Mouse (Mus musculus) MEL (cell line): ENCODE results near the gene Casc3. TPM values are rescaled to one million over a fixed set of nuclear protein-coding genes. Genes with fewer than 3 reads are reported as not detected.

ENCODE experiments used
- DNase-seq: peaks from one replicate; pipeline ENCODE4 v3.0.0; 2011; ENCODE audit warnings: low read depth, low spot score
- H3K27ac ChIP-seq: 2 replicates; pipeline ENCODE4 v1.5.1; 2012; ENCODE audit warnings: low read depth, mild to moderate bottlenecking, control low read depth, low read length, moderate library complexity; ENCODE audit not compliant: control insufficient read depth
- H3K27me3 ChIP-seq, 2 experiments: fragments of 150-350 bp in 1 of 2; sonication (generic) in 1 of 2; 2 replicates each; pipeline ENCODE4 v1.6.1; 2012; ENCODE audit warnings: low read length in 2 of 2, mild to moderate bottlenecking in 2 of 2, improper control_type of control experiment in 1 of 2, moderate library complexity in 1 of 2; ENCODE audit not compliant: insufficient read depth in 2 of 2, control insufficient read depth in 1 of 2
- H3K36me3 ChIP-seq, 2 experiments: 2 replicates each; pipeline ENCODE4 v1.6.1; 2012 to 2014; ENCODE audit warnings: low read length in 2 of 2, improper control_type of control experiment in 1 of 2, inconsistent platforms in 1 of 2, mild to moderate bottlenecking in 1 of 2; ENCODE audit not compliant: insufficient read depth in 2 of 2, control insufficient read depth in 1 of 2
- H3K4me1 ChIP-seq, 2 experiments: fragments of 150-350 bp in 1 of 2; sonication (generic) in 1 of 2; 2 replicates each; pipeline ENCODE4 v1.6.1; 2012; ENCODE audit warnings: low read length in 2 of 2, improper control_type of control experiment in 1 of 2, mild to moderate bottlenecking in 1 of 2; ENCODE audit not compliant: insufficient read depth in 2 of 2, control insufficient read depth in 1 of 2
- H3K4me3 ChIP-seq, 2 experiments: fragments of 150-350 bp in 1 of 2; sonication (generic) in 1 of 2; 2 replicates each; pipeline ENCODE4 v1.5.1; 2012; ENCODE audit warnings: low read depth in 2 of 2, low read length in 2 of 2, mild to moderate bottlenecking in 2 of 2, moderate library complexity in 2 of 2, control low read depth in 1 of 2, improper control_type of control experiment in 1 of 2; ENCODE audit not compliant: control insufficient read depth in 1 of 2, insufficient read depth in 1 of 2
- H3K79me2 ChIP-seq: 2 replicates; pipeline ENCODE4 v1.6.1; 2012; ENCODE audit warnings: mild to moderate bottlenecking, low read length, moderate library complexity; ENCODE audit not compliant: control insufficient read depth, poor library complexity, insufficient read depth
- H3K9ac ChIP-seq: 2 replicates; pipeline ENCODE4 v1.6.1; 2012; ENCODE audit warnings: low read depth, mild to moderate bottlenecking, control low read depth, low read length, moderate library complexity; ENCODE audit not compliant: control insufficient read depth, poor library complexity, severe bottlenecking
- H3K9me3 ChIP-seq: fragments of 150-350 bp; sonication (generic); replicated peaks from 2 replicates; pipeline ENCODE4 v1.6.1; 2012; ENCODE audit warnings: mild to moderate bottlenecking, low read length, improper control_type of control experiment, moderate library complexity; ENCODE audit not compliant: insufficient read depth
- BHLHE40 ChIP-seq: IDR thresholded peaks from 2 replicates; pipeline ENCODE4 v1.6.1; 2012; ENCODE audit warnings: low read depth, mild to moderate bottlenecking, inconsistent platforms, low read length, improper control_type of control experiment, borderline replicate concordance
- CTCF ChIP-seq, 3 experiments: IDR thresholded peaks in 2 of 3; conservative IDR thresholded peaks in 1 of 3; 2 replicates each; pipeline ENCODE4 v1.5.1; 2011 to 2012; ENCODE audit warnings: low read length in 3 of 3, low read depth in 2 of 3, mild to moderate bottlenecking in 2 of 3, improper control_type of control experiment in 1 of 3, inconsistent platforms in 1 of 3, mixed read lengths in 1 of 3, moderate library complexity in 1 of 3; ENCODE audit not compliant: control insufficient read depth in 1 of 3, insufficient read depth in 1 of 3, poor library complexity in 1 of 3, severe bottlenecking in 1 of 3
- E2F4 ChIP-seq: IDR thresholded peaks from 2 replicates; pipeline ENCODE4 v1.6.1; 2011; ENCODE audit warnings: low read depth, low read length, improper control_type of control experiment, borderline replicate concordance
- GABPA ChIP-seq: IDR thresholded peaks from 2 replicates; pipeline ENCODE4 v1.6.1; 2012; ENCODE audit warnings: low read depth, mild to moderate bottlenecking, inconsistent platforms, low read length, improper control_type of control experiment, moderate library complexity
- JUND ChIP-seq: IDR thresholded peaks from 2 replicates; pipeline ENCODE4 v1.6.1; 2011; ENCODE audit warnings: low read depth, mild to moderate bottlenecking, improper control_type of control experiment, low read length
- KAT2A ChIP-seq: conservative IDR thresholded peaks from 2 replicates; pipeline ENCODE4 v1.6.1; 2012; ENCODE audit warnings: low read depth, low read length, improper control_type of control experiment, inconsistent platforms
- MAZ ChIP-seq: IDR thresholded peaks from 2 replicates; pipeline ENCODE4 v1.6.1; 2012; ENCODE audit warnings: low read depth, mild to moderate bottlenecking, inconsistent platforms, low read length, improper control_type of control experiment
- MXI1 ChIP-seq: IDR thresholded peaks from 2 replicates; pipeline ENCODE4 v1.6.1; 2011; ENCODE audit warnings: mild to moderate bottlenecking, low read depth, low read length, improper control_type of control experiment
- MYB ChIP-seq: IDR thresholded peaks from 2 replicates; pipeline ENCODE4 v1.6.1; 2011; ENCODE audit warnings: mild to moderate bottlenecking, low read depth, low read length, improper control_type of control experiment
- NELFE ChIP-seq: IDR thresholded peaks from 2 replicates; pipeline ENCODE4 v1.6.1; 2011; ENCODE audit warnings: low read depth, low read length, improper control_type of control experiment
- POLR2AphosphoS2 ChIP-seq: IDR thresholded peaks from 2 replicates; pipeline ENCODE4 v1.6.1; 2011; ENCODE audit warnings: low read length, improper control_type of control experiment
- POLR2AphosphoS5 ChIP-seq: IDR thresholded peaks from 2 replicates; pipeline ENCODE4 v1.6.1; 2012; ENCODE audit warnings: low read depth, borderline replicate concordance, mild to moderate bottlenecking, inconsistent platforms, low read length, moderate library complexity, mixed read lengths
- SIN3A ChIP-seq: IDR thresholded peaks from 2 replicates; pipeline ENCODE4 v1.6.1; 2012; ENCODE audit warnings: low read length, improper control_type of control experiment, inconsistent platforms
- TAL1 ChIP-seq: IDR thresholded peaks from 2 replicates; pipeline ENCODE4 v1.6.1; 2012; ENCODE audit warnings: mild to moderate bottlenecking, inconsistent platforms, low read length, moderate library complexity, mixed read lengths
- TBP ChIP-seq: IDR thresholded peaks from 2 replicates; pipeline ENCODE4 v1.8.0; 2011; ENCODE audit warnings: low read depth, low read length, improper control_type of control experiment
- TCF12 ChIP-seq: IDR thresholded peaks from 2 replicates; pipeline ENCODE4 v1.6.1; 2014; ENCODE audit warnings: low read depth, mild to moderate bottlenecking, inconsistent platforms, low read length, improper control_type of control experiment, moderate library complexity
- USF2 ChIP-seq, 2 experiments: IDR thresholded peaks; 2 replicates each; pipeline ENCODE4 v1.6.1; 2011 to 2012; ENCODE audit warnings: improper control_type of control experiment in 2 of 2, low read length in 2 of 2, borderline replicate concordance in 1 of 2, inconsistent platforms in 1 of 2, low read depth in 1 of 2, mild to moderate bottlenecking in 1 of 2; ENCODE audit not compliant: insufficient read depth in 1 of 2
- ZKSCAN1 ChIP-seq: IDR thresholded peaks from 2 replicates; pipeline ENCODE4 v1.6.1; 2012; ENCODE audit warnings: low read depth, mild to moderate bottlenecking, inconsistent platforms, low read length, improper control_type of control experiment, moderate library complexity
- ZNF384 ChIP-seq: IDR thresholded peaks from 2 replicates; pipeline ENCODE4 v1.6.1; 2012; ENCODE audit warnings: low read depth, mild to moderate bottlenecking, inconsistent platforms, low read length, improper control_type of control experiment
- polyA plus RNA-seq, 2 experiments: library from polyadenylated mRNA; stranded (reverse) in 1 of 2; unstranded in 1 of 2; fragments of >175 nt in 1 of 2; fragments of >200 nt in 1 of 2; gene quantifications; 2 replicates each; pipeline versions ENCODE4 v1.2.1 to v1.2.4; 2012; ENCODE audit warnings: low replicate concordance in 2 of 2, low read depth in 1 of 2; ENCODE audit not compliant: insufficient read length in 2 of 2, insufficient read depth in 1 of 2, missing spikeins in 1 of 2
- total RNA-seq: library from RNA; depleted of rRNA; stranded (reverse); fragments of 300-350 nt; gene quantifications from 2 replicates; pipeline ENCODE4 v1.2.3, GENCODE M21; 2012

The Casc3 gene
- total and polyA plus RNA-seq, 3 experiments = 18.2 to 61.0 (median 58.6) TPM

- Histone ChIP-seq H3K9me3 (no peaks in the 10 kb centered on the region), H3K27me3 (no peaks in the 10 kb centered on the region), H3K27ac (no peak overlapping the region), H3K36me3 (no peaks in the 10 kb centered on the region), H3K9ac (no peak overlapping the region), H3K4me3 (no peak overlapping the region), H3K4me1 (no peaks in the 10 kb centered on the region), H3K79me2 (no peaks in the 10 kb centered on the region)
- TF ChIP-seq MXI1 = no peak
- no peak for TF ChIP-seq NELFE
- TF ChIP-seq MAZ = no peak
- no peak; a peak in 1 of 6 replicates for TF ChIP-seq CTCF (IDR thresholded peaks at IDR 0.05 in 2 of 3, conservative IDR thresholded peaks at IDR 0.05 in 1 of 3; ENCODE audit: control insufficient read depth in 1 of 3, insufficient read depth in 1 of 3, low read depth in 2 of 3, low read length in 3 of 3, poor library complexity in 1 of 3, severe bottlenecking in 1 of 3)
- no peak for TF ChIP-seq TCF12
- no peak for TF ChIP-seq MYB
- no peak for TF ChIP-seq USF2 (IDR thresholded peaks at IDR 0.05; ENCODE audit: borderline replicate concordance in 1 of 2, insufficient read depth in 1 of 2, low read depth in 1 of 2, low read length in 2 of 2)
- TF ChIP-seq GABPA = no peak
- no peak for TF ChIP-seq TBP
- no peak for TF ChIP-seq KAT2A
- no peak for TF ChIP-seq JUND
- TF ChIP-seq TAL1 = no peak
- no peak for DNase-seq
These were observed 41.3 kb downstream of the Casc3 start for GRCm38 (mm10) chr11:98846016-98846415.

- Histone ChIP-seq H3K79me2 (no peaks in the 10 kb centered on the region), H3K36me3 (no peaks in the 10 kb centered on the region), H3K27ac (no peak overlapping the region), H3K27me3 (no peaks in the 10 kb centered on the region), H3K4me3 (no peak overlapping the region), H3K9ac (no peak overlapping the region), H3K9me3 (no peaks in the 10 kb centered on the region), H3K4me1 (no peaks in the 10 kb centered on the region)
- TF ChIP-seq NELFE = no peak
- TF ChIP-seq BHLHE40 = no peak
- TF ChIP-seq TAL1 = no peak
- TF ChIP-seq JUND = no peak
- no peak for TF ChIP-seq SIN3A
- TF ChIP-seq POLR2AphosphoS5 = no peak
- no peak for TF ChIP-seq POLR2AphosphoS2
- TF ChIP-seq ZNF384 = no peak
- no peak for TF ChIP-seq TCF12
- TF ChIP-seq ZKSCAN1 = no peak
- TF ChIP-seq E2F4 = no peak
- DNase-seq = no peak
These were observed 42.3 kb downstream of the Casc3 start for GRCm38 (mm10) chr11:98846865-98847604.
